8 mouse cellular contexts compared by ENCODE assay signal in the genomic region with DNA sequence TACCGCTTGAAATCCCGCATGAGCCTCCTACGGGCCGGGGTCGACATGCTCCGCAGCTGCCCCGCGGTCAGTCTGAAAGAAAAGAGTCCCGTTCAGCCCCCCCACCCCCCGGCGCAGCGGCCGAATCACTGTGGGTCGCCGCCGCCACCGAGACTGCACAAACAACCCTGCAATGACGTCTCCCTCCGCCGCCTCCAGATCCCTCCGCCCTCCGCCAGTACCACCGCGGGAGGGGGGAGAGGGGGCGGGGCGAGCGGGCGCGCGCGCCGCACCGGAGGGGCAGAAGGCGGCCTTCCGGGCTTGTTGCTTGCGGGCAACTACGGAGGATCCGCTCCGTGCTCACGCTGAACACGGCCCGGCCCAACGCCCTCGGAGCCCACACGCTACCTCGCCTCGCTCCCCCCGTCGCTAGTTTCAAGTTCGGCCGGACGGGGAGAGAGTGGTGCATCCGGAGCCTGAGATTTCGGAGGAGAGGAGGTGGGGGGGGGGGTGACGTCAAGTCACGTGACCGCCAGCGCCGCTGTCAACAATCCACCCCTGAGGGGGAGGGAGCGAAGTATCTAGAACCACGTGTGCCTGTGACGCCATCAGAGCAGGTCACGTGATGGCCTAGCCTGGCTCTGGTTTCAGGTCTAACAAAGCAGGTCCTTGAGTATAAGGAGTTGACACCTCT. TPM values are rescaled to one million over a fixed set of nuclear protein-coding genes. Genes with fewer than 3 reads are reported as not detected.
DNase-seq lines count a peak whose midpoint lies in the region; ATAC-seq and TF ChIP-seq lines count a peak whose summit lies in the region.

A gene (minus strand): TSS at position 473 of the 673 bp plus-strand sequence.

- H3K79me2 ChIP-seq in C2C12 (ENCODE audit: control insufficient read depth, insufficient read depth) (peaks cover 63% of the 10 kb centered on the region), myocyte (ENCODE audit: control insufficient read depth, insufficient read depth) (peaks cover 55% of the 10 kb centered on the region)
- peaks cover 26% of the 10 kb centered on the region; the same call in 1 of the 2 replicates for H3K79me2 ChIP-seq in liver, adult 2 months (ENCODE audit: control insufficient read depth, insufficient read depth, low read length)

- peak; percentile 100 for DNase-seq in brain, embryonic 14.5 days (ENCODE audit: low read depth)
- DNase-seq in liver, adult 2 months (ENCODE audit: extremely low read depth, low read depth, low spot score), result peak; percentile 95
- peak; percentile 99 for DNase-seq in splenic B cell, adult 2 months (ENCODE audit: low read depth, low spot score)

- H3K4me2 ChIP-seq in heart, embryonic 11.5 days, result peak within 1 kb of the TSS; percentile 83
- peak within 1 kb of the TSS; percentile 88 for H3K4me2 ChIP-seq in kidney, embryonic 16.5 days (replicated peaks; ENCODE audit: low read depth, low read length)
- H3K4me2 ChIP-seq in myocyte (ENCODE audit: low read depth), result peak within 1 kb of the TSS; percentile 99

- peak within 1 kb of the TSS; percentile 94 for H3K27ac ChIP-seq in heart, embryonic 11.5 days (ENCODE audit: low read depth, low read length)
- peak within 1 kb of the TSS; percentile 94 for H3K27ac ChIP-seq in kidney, embryonic 16.5 days (ENCODE audit: low read length)
- H3K27ac ChIP-seq in liver, adult 2 months (replicated peaks; ENCODE audit: insufficient read depth, low read depth, low read length), result peak within 1 kb of the TSS; percentile 98

- H3K9ac ChIP-seq in heart, embryonic 11.5 days (ENCODE audit: low read depth, low read length), result peak within 1 kb of the TSS; percentile 98
- peak within 1 kb of the TSS; percentile 98 for H3K9ac ChIP-seq in kidney, embryonic 16.5 days (replicated peaks; ENCODE audit: low read length)
- peak within 1 kb of the TSS; percentile 94 for H3K9ac ChIP-seq in liver, adult 2 months (ENCODE audit: low read depth, low read length)

- H3K4me1 ChIP-seq in erythroblast, embryonic 14.5 days (ENCODE audit: control insufficient read depth), result peaks cover 61% of the 10 kb centered on the region
- H3K4me1 ChIP-seq in heart, embryonic 11.5 days (ENCODE audit: control insufficient read depth, insufficient read depth, low read length), result peaks cover 10% of the 10 kb centered on the region
- peaks cover 36% of the 10 kb centered on the region for H3K4me1 ChIP-seq in kidney, embryonic 16.5 days (ENCODE audit: insufficient read depth, low read length)
- peaks cover 18% of the 10 kb centered on the region for H3K4me1 ChIP-seq in liver, adult 2 months (ENCODE audit: control insufficient read depth, insufficient read depth, low read length)

- peaks cover 27% of the 10 kb centered on the region for H3K36me3 ChIP-seq in C2C12 (ENCODE audit: control insufficient read depth, insufficient read depth)
- peaks cover 27% of the 10 kb centered on the region for H3K36me3 ChIP-seq in erythroblast, embryonic 14.5 days (ENCODE audit: control insufficient read depth)
- H3K36me3 ChIP-seq in heart, embryonic 11.5 days (ENCODE audit: control insufficient read depth, insufficient read depth, low read length), result peaks cover 12% of the 10 kb centered on the region
- H3K36me3 ChIP-seq in kidney, embryonic 16.5 days (ENCODE audit: insufficient read depth, low read length), result peaks cover 20% of the 10 kb centered on the region
- peaks cover 23% of the 10 kb centered on the region for H3K36me3 ChIP-seq in liver, adult 2 months (ENCODE audit: control insufficient read depth, insufficient read depth, low read length)
- peaks cover 21% of the 10 kb centered on the region for H3K36me3 ChIP-seq in myocyte (ENCODE audit: control insufficient read depth, insufficient read depth)
- H3K36me3 ChIP-seq in splenic B cell, adult 2 months (ENCODE audit: control insufficient read depth, insufficient read depth, low read length, poor library complexity, severe bottlenecking), result peaks cover 3% of the 10 kb centered on the region; the same call in 1 of the 2 replicates

- H3K4me3 ChIP-seq in C2C12 (ENCODE audit: insufficient read depth, poor library complexity, severe bottlenecking) (peak within 1 kb of the TSS; percentile 98), myocyte (peak within 1 kb of the TSS; percentile 94)
- H3K4me3 ChIP-seq in erythroblast, embryonic 14.5 days (replicated peaks), result peak within 1 kb of the TSS; percentile 89
- H3K4me3 ChIP-seq in heart, embryonic 11.5 days (ENCODE audit: low read depth, low read length), result peak within 1 kb of the TSS; percentile 99
- peak within 1 kb of the TSS; percentile 98 for H3K4me3 ChIP-seq in kidney, embryonic 16.5 days (ENCODE audit: low read length)
- H3K4me3 ChIP-seq in liver, adult 2 months (ENCODE audit: insufficient read depth, low read depth, low read length), result peak within 1 kb of the TSS; percentile 79

- 1% methylated on average over 59 of the region's 63 CpGs for WGBS in heart, embryonic 11.5 days (ENCODE audit: insufficient replicate concordance)
- WGBS in kidney, embryonic 16.5 days, result under 1% methylated on average over 56 of the region's 63 CpGs
- under 1% methylated on average over 54 of the region's 63 CpGs for WGBS in liver, adult 2 months

- peak within 1 kb of the TSS; percentile 98 for H3ac ChIP-seq in C2C12 (ENCODE audit: control insufficient read depth, insufficient read length, low read depth)
- peak within 1 kb of the TSS; percentile 91 for H3ac ChIP-seq in myocyte (ENCODE audit: control insufficient read depth, insufficient read length)

- peak; percentile 32; the same call in 1 of the 2 replicates for TF ChIP-seq POLR2A in brain, embryonic 14.5 days (IDR thresholded peaks at IDR 0.05; ENCODE audit: borderline replicate concordance, extremely low read depth, insufficient read depth, insufficient read length, poor library complexity, severe bottlenecking)
- TF ChIP-seq POLR2A in liver, adult 2 months (IDR thresholded peaks at IDR 0.05; ENCODE audit: extremely low read depth, insufficient read depth, low read length), result peak; percentile 74; the same call in 1 of the 2 replicates
- peak; percentile 74 for TF ChIP-seq POLR2A in myocyte (IDR thresholded peaks at IDR 0.05; ENCODE audit: insufficient read length, low read depth)

- ATAC-seq in heart, embryonic 11.5 days (replicated peaks; ENCODE audit: insufficient number of reproducible peaks, low FRiP score, low TSS enrichment), result peak; percentile 80
- peak; percentile 69 for ATAC-seq in kidney, embryonic 16.5 days (ENCODE audit: low FRiP score, low TSS enrichment)

- H3K9me3 ChIP-seq in erythroblast, embryonic 14.5 days (ENCODE audit: control insufficient read depth, low read length), result no peaks in the 10 kb centered on the region
- no peaks in the 10 kb centered on the region for H3K9me3 ChIP-seq in heart, embryonic 11.5 days (replicated peaks; ENCODE audit: control insufficient read depth, low read length)
- H3K9me3 ChIP-seq in kidney, embryonic 16.5 days (ENCODE audit: low read length), result no peaks in the 10 kb centered on the region

- no peaks in the 10 kb centered on the region for H3K27me3 ChIP-seq in C2C12 (ENCODE audit: control insufficient read depth, insufficient read depth, insufficient read length)
- no peaks in the 10 kb centered on the region for H3K27me3 ChIP-seq in erythroblast, embryonic 14.5 days (ENCODE audit: control insufficient read depth)
- H3K27me3 ChIP-seq in heart, embryonic 11.5 days (ENCODE audit: control insufficient read depth, insufficient read depth, low read length), result no peaks in the 10 kb centered on the region
- no peaks in the 10 kb centered on the region for H3K27me3 ChIP-seq in kidney, embryonic 16.5 days (ENCODE audit: insufficient read depth, low read length)
- no peaks in the 10 kb centered on the region for H3K27me3 ChIP-seq in liver, adult 2 months (ENCODE audit: control insufficient read depth, insufficient read depth, low read length)
- no peaks in the 10 kb centered on the region for H3K27me3 ChIP-seq in myocyte (ENCODE audit: control insufficient read depth, insufficient read depth, insufficient read length)
- no peaks in the 10 kb centered on the region for H3K27me3 ChIP-seq in splenic B cell, adult 2 months (ENCODE audit: control insufficient read depth, insufficient read depth, low read length, poor library complexity, severe bottlenecking)

- TF ChIP-seq CTCF in C2C12 (IDR thresholded peaks at IDR 0.05; ENCODE audit: control insufficient read depth, insufficient read depth, insufficient read length), result no peak
- TF ChIP-seq CTCF in brain, embryonic 14.5 days (IDR thresholded peaks at IDR 0.05; ENCODE audit: borderline replicate concordance, extremely low read depth, insufficient read depth, insufficient read length), result no peak
- no peak for TF ChIP-seq CTCF in liver, adult 2 months (IDR thresholded peaks at IDR 0.05; ENCODE audit: low read depth, low read length)

- peaks cover 39% of the 10 kb centered on the region for H3K79me3 ChIP-seq in C2C12 (ENCODE audit: low read depth)

TF ChIP-seq in C2C12, 6 proteins besides CTCF, POLR2A, EP300 and RAD21:
- TF ChIP-seq MYOD1 (IDR thresholded peaks at IDR 0.05; ENCODE audit: control insufficient read depth, insufficient read length, low read depth) (no peak), MAX (IDR thresholded peaks at IDR 0.05) (peak; percentile 96), USF1 (IDR thresholded peaks at IDR 0.05; ENCODE audit: low read depth) (peak; percentile 100)

TF ChIP-seq in myocyte, 11 proteins besides CTCF, POLR2A, EP300 and RAD21 (continues in another document):
- TF ChIP-seq USF1 (IDR thresholded peaks at IDR 0.05; ENCODE audit: low read depth) (peak; percentile 100), E2F4 (IDR thresholded peaks at IDR 0.05; ENCODE audit: insufficient read depth) (no peak), SRF (IDR thresholded peaks at IDR 0.05; ENCODE audit: control insufficient read depth, insufficient read length, low read depth) (peak; percentile 43), TCF12 (IDR thresholded peaks at IDR 0.05; ENCODE audit: insufficient read depth, poor library complexity, severe bottlenecking) (no peak), CEBPB (IDR thresholded peaks at IDR 0.05; ENCODE audit: insufficient read depth, poor library complexity, severe bottlenecking) (no peak), POLR2AphosphoS2 (IDR thresholded peaks at IDR 0.05; ENCODE audit: insufficient read length, low read depth) (peak; percentile 78), REST (IDR thresholded peaks at IDR 0.05; ENCODE audit: insufficient read depth, insufficient read length) (no peak), MYOG (IDR thresholded peaks at IDR 0.05; ENCODE audit: control insufficient read depth in 1 of 3, insufficient read depth in 1 of 3, insufficient read length in 2 of 3, low read depth in 2 of 3) (peak in 1 of 3 experiments; percentile 36), TCF3 (IDR thresholded peaks at IDR 0.05; ENCODE audit: insufficient read length, low read depth) (no peak)

RNA-seq across cellular contexts. Expression of the gene that starts here (rescaled TPM):
- polyA plus RNA-seq in C2C12 (2012; fragmentation: generic; extraction: Trizol) (49.4 TPM), myocyte (2012; fragmentation: generic; extraction: Trizol) (67.0 TPM)
- 195 and 261 TPM in 2 replicates for polyA plus RNA-seq in brain, embryonic 14.5 days (2012; rRNA removed)
- polyA plus RNA-seq in erythroblast, embryonic 14.5 days (2012), result 31.1 and 40.0 TPM in 2 replicates
- polyA plus RNA-seq in heart, embryonic 11.5 days (2014; fragmentation: Nextera tagmentation; extraction: Ambion mirVana), result 163 and 172 TPM in 2 replicates
- 216 and 220 TPM in 2 replicates for polyA plus RNA-seq in kidney, embryonic 16.5 days (2015; fragmentation: Nextera tagmentation; extraction: Ambion mirVana)
- total RNA-seq in liver, adult 2 months (2014; rRNA removed), result 107 and 110 TPM in 2 replicates
- 36.4 and 50.2 TPM in 2 replicates for polyA plus RNA-seq in liver, adult 2 months (2012; rRNA removed)

Comparison
In these comparisons a context has a peak if more than half of its experiments do, and no peak if none do; other contexts are left out.
1. Peak in every context shown above with its lines: DNase-seq, ATAC-seq, H3K4me3 ChIP-seq and H3K27ac ChIP-seq.